Mouse (Mus musculus) CH12.LX (cell line): ENCODE data around the gene Bcl2l12. TPM values are rescaled to one million over a fixed set of nuclear protein-coding genes. Genes with fewer than 3 reads are reported as not detected.

Source experiments
- DNase-seq: peaks from one replicate; pipeline ENCODE4 v3.0.0-alpha.2; 2013; ENCODE audit errors: extremely low read depth
- H3K27ac ChIP-seq: 2 replicates; pipeline ENCODE4 v1.5.1; 2012; ENCODE audit warnings: low read depth, mild to moderate bottlenecking, control low read depth, moderate library complexity; ENCODE audit not compliant: insufficient read depth
- H3K27me3 ChIP-seq: replicated peaks from 2 replicates; pipeline ENCODE3; 2012; ENCODE audit warnings: inconsistent platforms
- H3K36me3 ChIP-seq, 2 experiments: replicated peaks in 1 of 2; 2 replicates each; pipeline versions ENCODE3 to v1.6.1; 2012; ENCODE audit warnings: inconsistent platforms in 1 of 2, low read length in 1 of 2, mild to moderate bottlenecking in 1 of 2, mixed read lengths in 1 of 2, moderate library complexity in 1 of 2; ENCODE audit not compliant: control insufficient read depth in 1 of 2, insufficient read depth in 1 of 2
- H3K4me1 ChIP-seq, 2 experiments: 2 replicates each; pipeline ENCODE4 v1.6.1; 2012; ENCODE audit warnings: inconsistent platforms in 1 of 2, moderate library complexity in 1 of 2; ENCODE audit not compliant: insufficient read depth in 2 of 2, control insufficient read depth in 1 of 2
- H3K4me2 ChIP-seq: 2 replicates; pipeline ENCODE4 v1.6.1; 2012; ENCODE audit warnings: low read depth, mild to moderate bottlenecking, control low read depth; ENCODE audit not compliant: poor library complexity, insufficient read depth, severe bottlenecking
- H3K4me3 ChIP-seq, 3 experiments: fragments of 150-350 bp in 1 of 3; sonication (generic) in 1 of 3; replicated peaks in 1 of 3; 2 replicates each; pipeline versions ENCODE3 to v1.5.1; 2011 to 2012; ENCODE audit warnings: low read depth in 2 of 3, low read length in 2 of 3, mild to moderate bottlenecking in 2 of 3, moderate library complexity in 2 of 3, control low read depth in 1 of 3, improper control_type of control experiment in 1 of 3, inconsistent platforms in 1 of 3, mixed read lengths in 1 of 3; ENCODE audit not compliant: poor library complexity in 1 of 3
- H3K79me2 ChIP-seq: replicated peaks from 2 replicates; pipeline ENCODE4 v1.6.1; 2012; ENCODE audit warnings: mild to moderate bottlenecking, moderate library complexity; ENCODE audit not compliant: control insufficient read depth, poor library complexity, insufficient read depth, severe bottlenecking; ENCODE audit errors: extremely low read depth
- H3K9ac ChIP-seq: 2 replicates; pipeline ENCODE4 v1.6.1; 2012; ENCODE audit warnings: low read depth, mild to moderate bottlenecking, control low read depth, moderate library complexity; ENCODE audit not compliant: insufficient read depth
- H3K9me3 ChIP-seq: replicated peaks from 2 replicates; pipeline ENCODE3; 2012; ENCODE audit warnings: low read length, inconsistent platforms, mixed read lengths
- BHLHE40 ChIP-seq: IDR thresholded peaks from 2 replicates; pipeline ENCODE4 v1.6.1; 2011; ENCODE audit warnings: mild to moderate bottlenecking, low read depth, low read length, improper control_type of control experiment
- CHD1 ChIP-seq: IDR thresholded peaks from 2 replicates; pipeline ENCODE4 v1.6.1; 2012; ENCODE audit warnings: low read depth, low read length, improper control_type of control experiment, inconsistent platforms
- CHD2 ChIP-seq: IDR thresholded peaks from 2 replicates; pipeline ENCODE4 v1.6.1; 2011; ENCODE audit warnings: low read length, improper control_type of control experiment
- CTCF ChIP-seq, 2 experiments: IDR thresholded peaks in 1 of 2; conservative IDR thresholded peaks in 1 of 2; 2 replicates each; pipeline ENCODE4 v1.5.1; 2011 to 2012; ENCODE audit warnings: low read depth in 2 of 2, low read length in 2 of 2, improper control_type of control experiment in 1 of 2, inconsistent platforms in 1 of 2, mild to moderate bottlenecking in 1 of 2, moderate library complexity in 1 of 2
- EP300 ChIP-seq: IDR thresholded peaks from 2 replicates; pipeline ENCODE4 v1.6.1; 2011; ENCODE audit warnings: low read length, improper control_type of control experiment
- KAT2A ChIP-seq: IDR thresholded peaks from 2 replicates; pipeline ENCODE4 v1.6.1; 2012; ENCODE audit warnings: low read length, improper control_type of control experiment, inconsistent platforms; ENCODE audit not compliant: insufficient replicate concordance
- MAFK ChIP-seq: IDR thresholded peaks from 2 replicates; pipeline ENCODE4 v1.6.1; 2011; ENCODE audit warnings: low read length, improper control_type of control experiment; ENCODE audit not compliant: insufficient replicate concordance
- MAX ChIP-seq: IDR thresholded peaks from 2 replicates; pipeline ENCODE4 v1.6.1; 2011; ENCODE audit warnings: low read length, improper control_type of control experiment
- MAZ ChIP-seq: IDR thresholded peaks from 2 replicates; pipeline ENCODE4 v1.6.1; 2012; ENCODE audit warnings: low read depth, mild to moderate bottlenecking, inconsistent platforms, low read length, improper control_type of control experiment, moderate library complexity
- MEF2A ChIP-seq: IDR thresholded peaks from 2 replicates; pipeline ENCODE4 v1.6.1; 2014; ENCODE audit warnings: low read depth, mild to moderate bottlenecking, inconsistent platforms, low read length, improper control_type of control experiment, borderline replicate concordance
- SIN3A ChIP-seq: IDR thresholded peaks from 2 replicates; pipeline ENCODE4 v1.6.1; 2012; ENCODE audit warnings: low read length, improper control_type of control experiment, inconsistent platforms
- TBP ChIP-seq: conservative IDR thresholded peaks from 2 replicates; pipeline ENCODE4 v1.6.1; 2011; ENCODE audit warnings: low read depth, low read length, improper control_type of control experiment
- USF1 ChIP-seq: IDR thresholded peaks from 2 replicates; pipeline ENCODE4 v1.6.1; 2014; ENCODE audit warnings: low read depth, mild to moderate bottlenecking, inconsistent platforms, low read length, improper control_type of control experiment
- USF2 ChIP-seq: conservative IDR thresholded peaks from 2 replicates; pipeline ENCODE4 v1.6.1; 2011; ENCODE audit warnings: low read depth, low read length, improper control_type of control experiment
- ZMIZ1 ChIP-seq: IDR thresholded peaks from 2 replicates; pipeline ENCODE4 v1.6.1; 2012; ENCODE audit warnings: low read depth, mild to moderate bottlenecking, inconsistent platforms, low read length, improper control_type of control experiment
- ZNF384 ChIP-seq: IDR thresholded peaks from 2 replicates; pipeline ENCODE4 v1.6.1; 2012; ENCODE audit warnings: low read depth, low read length, improper control_type of control experiment, inconsistent platforms
- dilution Hi-C: fragments of 300-500 bp; cut with MboI; formaldehyde crosslinking; loops from 2 replicates; pipeline ENCODE4 v1.14.3; 2020; ENCODE audit warnings: low sequenced_read_pairs; ENCODE audit not compliant: extremely low pct_unique_long_range_greater_than_20kb, extremely low pct_ligation_motif_present
- in situ Hi-C: fragments of 300-500 bp; cut with MboI; formaldehyde crosslinking; loops from 3 replicates; pipeline ENCODE4 v1.14.3; 2019; ENCODE audit warnings: low sequenced_read_pairs, low pct_ligation_motif_present, low pct_unique_long_range_greater_than_20kb, mixed read lengths
- polyA plus RNA-seq: library from polyadenylated mRNA; unstranded; fragments of >175 nt; gene quantifications from 2 replicates; pipeline ENCODE4 v1.2.1, GENCODE M21; 2012; ENCODE audit warnings: low read depth; ENCODE audit not compliant: insufficient read length
- total RNA-seq, 2 experiments: library from RNA; depleted of rRNA; stranded (reverse); fragments of 300-350 nt in 1 of 2; fragments of >200 nt in 1 of 2; gene quantifications; 2 replicates each; pipeline ENCODE4 v1.2.3; 2012 to 2014

Gene Bcl2l12
- total and polyA plus RNA-seq, 3 experiments: 9.2 to 12.6 (median 11.8) TPM

- Histone ChIP-seq H3K27me3 (peaks cover 32% of the 10 kb centered on the region), H3K9me3 (no peaks in the 10 kb centered on the region), H3K4me1 (peaks cover 3 to 16% of the 10 kb centered on the region in 2 experiments; a peak in 3 of 4 replicates), H3K27ac (no peak overlapping the region), H3K79me2 (no peaks in the 10 kb centered on the region), H3K36me3 (peaks cover 0 to 20% of the 10 kb centered on the region in 2 experiments), H3K4me2 (no peak overlapping the region), H3K4me3 (no peak overlapping the region), H3K9ac (no peak overlapping the region)
- dilution Hi-C loops (no loop called here), in situ Hi-C loops (loop anchor here (10.0 kb wide), 2 partner anchors 99 to 209 kb away; partner anchors contain the start of genes Pnkp and Vrk3)
- DNase-seq: no peak
- no peak for TF ChIP-seq MAZ
- no peak for TF ChIP-seq MAFK
- no peak for TF ChIP-seq CTCF (conservative IDR thresholded peaks at IDR 0.05 in 1 of 2, IDR thresholded peaks at IDR 0.05 in 1 of 2; ENCODE audit: low read depth in 2 of 2, low read length in 2 of 2)
- TF ChIP-seq MAX: no peak
- TF ChIP-seq CHD2: no peak
- no peak for TF ChIP-seq EP300
- TF ChIP-seq BHLHE40: no peak
- TF ChIP-seq ZMIZ1: no peak
- no peak for TF ChIP-seq USF1
- no peak for TF ChIP-seq ZNF384
- TF ChIP-seq CHD1: no peak
- TF ChIP-seq SIN3A: no peak
Observed at GRCm38 (mm10) chr7:44954091-44954885, 44.2 kb downstream of the Bcl2l12 start.

- Histone ChIP-seq H3K4me3 (no peak overlapping the region), H3K36me3 (peaks cover 0 to 13% of the 10 kb centered on the region in 2 experiments), H3K4me1 (peaks cover 3 to 16% of the 10 kb centered on the region in 2 experiments; a peak in 3 of 4 replicates), H3K9ac (no peak overlapping the region), H3K9me3 (no peaks in the 10 kb centered on the region), H3K4me2 (no peak overlapping the region), H3K27me3 (peaks cover 37% of the 10 kb centered on the region), H3K79me2 (no peaks in the 10 kb centered on the region), H3K27ac (no peak overlapping the region)
- no peak for DNase-seq
- no peak for TF ChIP-seq MEF2A
- no peak for TF ChIP-seq KAT2A
- TF ChIP-seq TBP: no peak
- no peak for TF ChIP-seq MAX
- no peak for TF ChIP-seq USF2
- no peak for TF ChIP-seq ZMIZ1
- no peak for TF ChIP-seq MAFK
- dilution Hi-C loops (no loop called here), in situ Hi-C loops (loop anchor here (10.0 kb wide), 2 partner anchors 99 to 209 kb away; partner anchors contain the start of genes Pnkp and Vrk3)
Observed at GRCm38 (mm10) chr7:44953561-44953960, 45.0 kb downstream of the Bcl2l12 start.
